Mouse (Mus musculus): ENCODE data around the gene Nans. TPM values are rescaled to one million over a fixed set of nuclear protein-coding genes. Genes with fewer than 3 reads are reported as not detected.

Nans gene
- polyA plus RNA-seq, 1 experiment from 2014 or later: 74.0 TPM

GRCm38 (mm10) chr4:46452855-46453719, 36.0 kb upstream of the Nans start:
- WGBS: 37% methylated on average over 13 of the region's 13 CpGs
- Histone ChIP-seq H3K36me3 (ENCODE audit: poor library complexity, severe bottlenecking) (0 out of 2 replicates have a peak, but pooled peaks cover 5% of the 10 kb centered on the region), H3K4me2 (peak overlapping the region; percentile 90), H3K4me3 (peak overlapping the region; percentile 91), H3K9me3 (replicated peaks) (no peaks in the 10 kb centered on the region), H3K4me1 (peaks cover 63% of the 10 kb centered on the region), H3K9ac (peak overlapping the region; percentile 99), H3K27me3 (no peaks in the 10 kb centered on the region), H3K27ac (peak overlapping the region; percentile 99)
- no peak for ATAC-seq

- no peak for ATAC-seq
- Histone ChIP-seq H3K27me3 (no peaks in the 10 kb centered on the region), H3K4me2 (peak overlapping the region; percentile 90), H3K9me3 (replicated peaks) (no peaks in the 10 kb centered on the region), H3K4me3 (no peak overlapping the region), H3K4me1 (peaks cover 58% of the 10 kb centered on the region), H3K9ac (0 out of 2 replicates have a peak overlapping the region, but pooled peaks have one; percentile 17), H3K27ac (no peak overlapping the region), H3K36me3 (ENCODE audit: poor library complexity, severe bottlenecking) (0 out of 2 replicates have a peak, but pooled peaks cover 8% of the 10 kb centered on the region)
- 75% methylated on average over 5 of the region's 5 CpGs for WGBS
Observed at GRCm38 (mm10) chr4:46454097-46454864, 34.8 kb upstream of the Nans start.

- Histone ChIP-seq H3K36me3 (ENCODE audit: poor library complexity, severe bottlenecking) (peaks cover 25% of the 10 kb centered on the region), H3K4me3 (no peak overlapping the region), H3K9me3 (replicated peaks) (no peaks in the 10 kb centered on the region), H3K4me2 (no peak overlapping the region), H3K27me3 (no peaks in the 10 kb centered on the region), H3K4me1 (peaks cover 52% of the 10 kb centered on the region), H3K9ac (no peak overlapping the region), H3K27ac (no peak overlapping the region)
- no peak for ATAC-seq
- WGBS: 91% methylated on average over 4 of the region's 4 CpGs
Observed at GRCm38 (mm10) chr4:46456762-46457161, 32.3 kb upstream of the Nans start.

GRCm38 (mm10) chr4:46457186-46457585, 31.9 kb upstream of the Nans start:
- no peaks in the 10 kb centered on the region for H3K9me3 ChIP-seq (replicated peaks)
- no peak for ATAC-seq
- H3K4me1 ChIP-seq: peaks cover 51% of the 10 kb centered on the region
- H3K4me2 ChIP-seq: no peak overlapping the region
- H3K4me3 ChIP-seq: no peak overlapping the region
- 96% methylated on average over 3 of the region's 3 CpGs for WGBS
- no peak overlapping the region for H3K9ac ChIP-seq
- no peaks in the 10 kb centered on the region for H3K27me3 ChIP-seq
- peaks cover 28% of the 10 kb centered on the region for H3K36me3 ChIP-seq (ENCODE audit: poor library complexity, severe bottlenecking)
- H3K27ac ChIP-seq: no peak overlapping the region

GRCm38 (mm10) chr4:46458411-46458810, 30.6 kb upstream of the Nans start:
- ATAC-seq: no peak
- Histone ChIP-seq H3K9me3 (replicated peaks) (no peaks in the 10 kb centered on the region), H3K36me3 (ENCODE audit: poor library complexity, severe bottlenecking) (peaks cover 40% of the 10 kb centered on the region), H3K4me3 (no peak overlapping the region), H3K4me2 (no peak overlapping the region), H3K4me1 (peaks cover 39% of the 10 kb centered on the region), H3K9ac (no peak overlapping the region), H3K27ac (no peak overlapping the region), H3K27me3 (no peaks in the 10 kb centered on the region)
- WGBS: 88% methylated on average over 2 of the region's 2 CpGs

- H3K36me3 ChIP-seq (ENCODE audit: poor library complexity, severe bottlenecking): peaks cover 80% of the 10 kb centered on the region
- WGBS: 84% methylated on average over 7 of the region's 7 CpGs
- H3K4me2 ChIP-seq: no peak overlapping the region
- H3K4me3 ChIP-seq: no peak overlapping the region
- H3K9ac ChIP-seq: no peak overlapping the region
- no peaks in the 10 kb centered on the region for H3K9me3 ChIP-seq (replicated peaks)
- H3K4me1 ChIP-seq: no peaks in the 10 kb centered on the region
- H3K27me3 ChIP-seq: no peaks in the 10 kb centered on the region
- peak; percentile 36; the same call in 1 of the 2 replicates for ATAC-seq
- H3K27ac ChIP-seq: no peak overlapping the region
Observed at GRCm38 (mm10) chr4:46463130-46463830, 25.8 kb upstream of the Nans start.

GRCm38 (mm10) chr4:46465740-46466139, 23.3 kb upstream of the Nans start:
- no peaks in the 10 kb centered on the region for H3K4me1 ChIP-seq
- H3K9me3 ChIP-seq (replicated peaks): no peaks in the 10 kb centered on the region
- ATAC-seq: no peak
- H3K4me2 ChIP-seq: no peak overlapping the region
- H3K36me3 ChIP-seq (ENCODE audit: poor library complexity, severe bottlenecking): peaks cover 96% of the 10 kb centered on the region
- WGBS: 92% methylated on average over 3 of the region's 3 CpGs
- H3K27me3 ChIP-seq: no peaks in the 10 kb centered on the region
- H3K4me3 ChIP-seq: no peak overlapping the region
- H3K9ac ChIP-seq: no peak overlapping the region
- no peak overlapping the region for H3K27ac ChIP-seq

- H3K27ac ChIP-seq: no peak overlapping the region
- no peaks in the 10 kb centered on the region for H3K4me1 ChIP-seq
- H3K36me3 ChIP-seq (ENCODE audit: poor library complexity, severe bottlenecking): peaks cover 72% of the 10 kb centered on the region
- H3K9ac ChIP-seq: no peak overlapping the region
- H3K27me3 ChIP-seq: no peaks in the 10 kb centered on the region
- H3K4me2 ChIP-seq: no peak overlapping the region
- H3K9me3 ChIP-seq (replicated peaks): no peaks in the 10 kb centered on the region
- no peak overlapping the region for H3K4me3 ChIP-seq
- WGBS: 93% methylated on average over 5 of the region's 5 CpGs
- ATAC-seq: no peak
Observed at GRCm38 (mm10) chr4:46475101-46475500, 13.9 kb upstream of the Nans start.

GRCm38 (mm10) chr4:46479081-46479480, 10.0 kb upstream of the Nans start:
- H3K27me3 ChIP-seq: no peaks in the 10 kb centered on the region
- H3K4me3 ChIP-seq: no peak overlapping the region
- H3K9me3 ChIP-seq (replicated peaks): no peaks in the 10 kb centered on the region
- WGBS: 94% methylated on average over 2 of the region's 2 CpGs
- no peaks in the 10 kb centered on the region for H3K4me1 ChIP-seq
- peaks cover 37% of the 10 kb centered on the region for H3K36me3 ChIP-seq (ENCODE audit: poor library complexity, severe bottlenecking)
- no peak overlapping the region for H3K9ac ChIP-seq
- H3K27ac ChIP-seq: no peak overlapping the region
- no peak overlapping the region for H3K4me2 ChIP-seq
- ATAC-seq: no peak

GRCm38 (mm10) chr4:46485696-46486417, 3.2 kb upstream of the Nans start:
- H3K4me2 ChIP-seq: no peak overlapping the region
- H3K27ac ChIP-seq: no peak overlapping the region
- H3K9me3 ChIP-seq (replicated peaks): no peaks in the 10 kb centered on the region
- no peak overlapping the region for H3K4me3 ChIP-seq
- H3K27me3 ChIP-seq: no peaks in the 10 kb centered on the region
- ATAC-seq: no peak
- no peaks in the 10 kb centered on the region for H3K36me3 ChIP-seq (ENCODE audit: poor library complexity, severe bottlenecking)
- 61% methylated on average over 14 of the region's 14 CpGs for WGBS
- no peak overlapping the region for H3K9ac ChIP-seq
- H3K4me1 ChIP-seq: peaks cover 14% of the 10 kb centered on the region

GRCm38 (mm10) chr4:46487348-46487747, 1.7 kb upstream of the Nans start:
- no peaks in the 10 kb centered on the region for H3K27me3 ChIP-seq
- H3K4me3 ChIP-seq: no peak overlapping the region
- H3K4me1 ChIP-seq: peaks cover 14% of the 10 kb centered on the region
- ATAC-seq: no peak
- H3K36me3 ChIP-seq (ENCODE audit: poor library complexity, severe bottlenecking): no peaks in the 10 kb centered on the region
- no peak overlapping the region for H3K4me2 ChIP-seq
- no peak overlapping the region for H3K27ac ChIP-seq
- no peaks in the 10 kb centered on the region for H3K9me3 ChIP-seq (replicated peaks)
- H3K9ac ChIP-seq: no peak overlapping the region
- WGBS: 93% methylated on average over 5 of the region's 5 CpGs

All from forebrain, embryonic 13.5 days (tissue).